Mouse (Mus musculus) heart, adult 9 months (tissue): ENCODE results near the gene Hsp90ab1.

ENCODE experiments used
- DNase-seq, 2 experiments: peaks; one replicate each; pipeline ENCODE4 v3.0.0; 2022; ENCODE audit warnings: low spot score in 2 of 2

Gene Hsp90ab1

DNA sequence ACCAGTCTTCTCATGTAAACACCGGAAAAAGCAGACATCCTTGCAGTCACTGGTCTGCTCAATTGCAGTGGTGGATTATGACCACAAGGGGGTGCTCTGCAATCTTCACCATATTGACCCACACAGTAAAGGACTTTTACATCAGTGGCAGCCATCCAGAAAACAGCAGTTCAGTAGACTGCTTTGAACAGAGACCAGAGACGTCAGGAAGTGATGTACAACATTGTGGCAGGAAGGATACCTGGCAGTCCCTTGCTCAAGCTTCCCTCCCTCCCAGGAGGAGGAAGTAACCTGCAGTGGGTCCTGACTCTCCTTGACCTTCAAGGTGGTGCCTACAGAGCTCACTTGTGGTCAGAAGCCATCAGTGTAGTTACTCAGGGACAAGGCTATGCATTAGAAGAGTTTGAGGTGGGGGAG lies 8.5 kb upstream of the Hsp90ab1 start:
- DNase-seq = peak; percentile 51 to 79

DNA sequence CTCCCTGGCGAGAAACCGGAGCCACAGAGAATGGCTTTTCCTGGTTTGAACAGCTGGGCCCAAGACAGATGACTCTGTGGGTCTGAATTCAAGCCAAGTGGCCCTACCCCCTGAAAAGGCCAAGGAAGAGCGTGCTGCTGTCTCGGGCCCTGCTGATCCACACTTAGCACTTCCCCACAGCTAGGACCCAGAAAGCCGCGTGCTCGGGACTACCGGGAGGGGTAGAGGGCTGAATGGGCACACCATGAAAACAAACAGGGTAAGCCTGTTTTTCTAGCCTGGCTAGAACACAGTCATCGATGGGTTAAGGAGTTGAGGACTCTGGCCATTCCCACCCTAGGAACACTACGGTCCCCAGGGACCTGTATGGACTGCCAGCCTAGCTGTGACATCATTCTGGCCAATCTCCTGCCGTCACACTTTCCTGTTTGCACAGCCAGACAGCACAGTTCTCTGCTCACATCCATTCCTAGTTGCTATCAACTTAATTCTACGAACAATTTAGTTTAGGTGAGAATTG lies 7.9 kb upstream of the Hsp90ab1 start:
- peak in 1 of 2 experiments; percentile 61 for DNase-seq

DNA sequence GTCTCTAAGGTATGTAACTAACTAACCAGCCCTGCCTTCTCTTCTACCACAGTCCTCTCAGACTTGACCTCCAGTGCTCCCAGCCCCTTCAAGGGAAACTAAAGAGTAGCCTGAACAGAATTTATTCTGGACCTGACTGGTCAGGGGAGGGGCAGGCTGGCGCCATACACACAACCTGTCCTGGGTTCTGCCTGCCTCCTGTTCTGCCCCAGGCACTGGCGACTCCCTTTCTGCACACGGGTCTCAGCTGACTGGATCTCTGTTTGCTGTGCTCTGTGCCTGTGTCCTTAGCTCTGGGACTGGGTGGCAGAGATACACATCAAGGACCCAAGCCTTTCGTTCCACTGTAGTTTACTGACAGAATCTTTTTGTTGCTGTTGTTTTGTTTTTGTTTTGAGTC lies 6.5 kb upstream of the Hsp90ab1 start:
- no peak for DNase-seq

DNA sequence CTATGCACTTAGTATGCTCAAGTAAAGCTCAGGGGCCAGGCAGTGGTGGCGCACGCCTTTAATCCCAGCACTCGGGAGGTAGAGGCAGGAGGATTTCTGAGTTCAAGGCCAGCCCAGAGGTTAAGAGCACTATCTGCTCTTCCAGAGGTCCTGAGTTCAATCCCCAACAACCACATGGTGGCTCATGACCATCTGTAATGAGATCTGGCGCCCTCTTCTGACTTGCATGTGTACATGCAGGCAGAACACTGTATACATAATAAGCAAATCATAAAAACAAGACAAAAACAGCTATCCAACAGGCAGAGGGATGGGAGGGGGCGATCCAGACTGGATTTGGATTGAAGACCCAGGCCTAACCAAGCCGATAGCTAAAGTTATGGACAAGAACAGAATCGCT lies 5.8 kb upstream of the Hsp90ab1 start:
- no peak for DNase-seq

DNA sequence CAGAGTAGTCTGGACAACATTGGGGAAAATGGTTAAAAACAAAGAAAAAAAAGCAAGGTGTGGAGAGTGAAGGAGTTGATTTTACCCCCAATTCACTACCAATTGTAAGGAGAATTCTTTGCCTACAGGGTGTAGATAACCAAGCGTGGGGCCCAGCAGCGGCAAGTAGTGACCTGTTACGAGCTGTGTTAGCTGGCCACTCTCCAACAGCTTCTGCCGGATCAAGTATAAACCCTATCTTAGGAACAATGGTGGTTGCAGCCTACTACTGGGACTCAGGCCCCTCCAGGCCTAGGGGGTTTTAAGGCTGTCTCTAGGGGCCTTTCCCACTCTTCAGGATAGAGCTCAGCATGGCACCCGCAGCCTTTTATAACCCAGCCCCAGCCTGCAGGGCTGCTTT lies 5.2 kb upstream of the Hsp90ab1 start:
- no peak for DNase-seq

DNA sequence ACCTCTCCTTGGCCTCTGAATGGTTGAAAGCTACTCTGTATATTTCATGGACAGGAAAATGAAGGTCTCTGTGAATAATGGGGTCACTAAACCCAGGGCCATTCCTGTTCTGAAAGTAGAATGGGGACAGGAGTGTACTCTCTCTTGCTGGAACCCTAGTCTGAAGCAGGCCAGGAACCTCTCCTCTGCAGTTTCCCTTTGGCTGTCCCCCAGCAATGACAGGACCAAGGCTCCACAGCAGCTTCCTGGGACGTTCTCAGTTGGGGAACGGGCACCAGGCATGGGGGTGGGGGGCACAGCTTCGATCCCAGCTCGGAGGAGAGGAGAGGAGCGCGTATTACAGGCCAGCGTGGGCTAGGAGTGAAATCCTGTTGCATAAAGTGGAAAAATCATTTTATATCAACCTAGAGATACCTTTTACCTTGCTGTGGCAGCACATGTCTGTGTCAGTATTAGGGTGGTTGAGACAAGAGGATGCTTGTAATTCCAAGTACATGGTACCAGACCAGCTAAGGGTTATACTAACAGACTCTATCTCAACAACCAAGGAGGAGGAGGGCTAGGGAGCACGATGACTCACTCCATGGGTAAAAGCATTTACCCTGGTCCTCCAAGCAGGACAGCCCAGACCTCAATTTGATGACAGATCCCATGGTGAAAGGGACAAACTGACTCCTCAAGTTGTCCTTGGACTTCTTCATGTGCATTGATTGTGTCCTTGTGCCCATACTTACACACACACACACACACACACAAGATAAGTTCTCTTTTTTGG lies 2.2 kb upstream of the Hsp90ab1 start:
- no peak for DNase-seq

DNA sequence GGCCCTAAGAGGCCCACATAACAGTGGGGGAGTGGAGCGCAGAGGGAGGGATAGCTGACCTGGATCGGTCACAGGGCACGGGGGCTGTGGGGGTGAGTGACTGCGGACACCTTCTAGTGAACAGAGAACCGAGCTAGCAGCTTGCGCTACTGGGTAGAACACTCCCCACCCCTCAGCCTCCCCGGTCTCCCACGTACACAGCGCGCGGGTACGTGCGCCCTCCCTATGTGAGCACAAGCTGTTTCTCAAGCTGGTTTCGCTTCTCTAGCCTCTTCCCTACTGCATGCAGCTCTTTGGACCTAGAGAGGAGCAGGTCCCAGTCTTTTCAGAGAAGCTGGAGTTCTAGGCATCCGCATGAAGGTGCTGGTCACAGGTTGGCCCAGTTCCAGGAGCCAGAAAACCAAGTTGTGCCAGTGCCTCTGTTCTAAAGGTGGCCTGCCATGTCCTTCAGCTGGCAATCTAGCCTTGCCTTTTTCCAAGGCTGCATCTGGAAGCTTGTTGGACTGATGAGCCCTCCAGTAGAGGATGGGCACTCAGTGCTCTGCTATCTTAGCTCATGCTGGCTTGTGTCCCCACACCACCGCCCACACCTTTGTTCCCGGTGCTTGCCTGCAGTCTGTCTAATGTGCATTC lies 1.2 kb upstream of the Hsp90ab1 start:
- peak; percentile 74 to 77 for DNase-seq

DNA sequence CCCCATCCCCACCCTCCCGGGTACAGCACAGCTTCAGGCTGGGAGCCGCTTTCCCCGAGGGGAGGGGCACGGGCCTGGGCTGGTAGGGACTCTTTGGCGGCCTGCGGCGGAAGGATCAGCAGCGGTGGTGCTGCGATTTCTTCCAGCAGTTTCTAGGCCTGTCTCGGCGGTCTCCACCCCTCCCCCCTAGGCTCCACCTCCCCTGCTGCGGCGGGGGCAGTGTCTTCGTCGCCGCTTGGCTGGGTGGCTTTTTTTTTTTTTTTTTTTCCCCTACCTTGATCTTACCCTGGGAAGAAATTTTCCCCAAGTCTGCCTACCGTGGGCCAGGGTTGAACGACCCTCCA lies 681 bp upstream of the Hsp90ab1 start:
- peak; percentile 91 to 96 for DNase-seq

DNA sequence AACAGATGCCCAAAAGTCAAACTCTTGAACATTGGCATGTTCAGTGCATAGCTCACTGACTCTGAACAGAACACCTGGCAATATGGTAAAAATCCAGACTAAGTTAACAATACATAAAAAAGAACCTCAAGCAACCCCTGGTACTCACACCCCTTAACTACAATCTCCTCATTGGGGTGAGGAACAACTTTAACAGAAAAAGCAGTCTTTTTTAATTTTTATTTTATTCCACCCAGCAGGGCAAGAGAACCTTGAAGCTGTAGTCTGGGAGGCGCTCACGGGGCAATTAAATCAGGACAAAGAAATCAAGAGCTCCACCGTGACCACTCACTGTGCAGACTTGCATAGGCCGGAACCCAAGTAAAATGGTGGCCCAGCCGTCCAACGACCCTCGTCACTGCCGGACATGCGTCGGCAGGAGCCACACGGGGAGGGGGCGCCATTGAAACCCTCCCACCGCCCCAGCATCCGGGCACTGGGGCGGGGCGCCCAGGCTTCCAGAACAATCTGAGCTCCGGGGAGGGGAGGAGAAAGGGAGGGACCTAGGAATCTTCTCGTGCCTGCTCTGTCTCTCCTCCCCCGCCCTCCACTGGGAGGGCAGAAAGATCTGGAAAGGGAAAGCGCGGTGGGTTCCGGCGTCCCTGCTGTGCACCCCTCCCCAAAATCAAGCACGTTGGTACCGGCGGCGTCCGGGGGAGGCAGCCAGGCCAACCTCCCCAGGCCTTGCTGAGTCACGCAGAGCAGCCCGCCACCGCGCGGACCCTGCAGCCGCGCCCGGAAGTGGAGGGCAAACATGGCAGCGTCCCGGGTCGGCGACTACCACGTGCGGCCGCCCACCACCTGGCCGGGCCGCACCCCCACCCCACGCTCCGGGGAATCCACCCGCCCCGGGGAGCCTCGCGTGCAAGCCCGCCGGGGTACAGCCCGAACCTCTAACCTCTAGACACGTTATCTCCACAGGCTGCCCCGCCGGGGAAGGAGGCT lies 676 bp downstream of the Hsp90ab1 start:
- peak; percentile 83 to 84 for DNase-seq

DNA sequence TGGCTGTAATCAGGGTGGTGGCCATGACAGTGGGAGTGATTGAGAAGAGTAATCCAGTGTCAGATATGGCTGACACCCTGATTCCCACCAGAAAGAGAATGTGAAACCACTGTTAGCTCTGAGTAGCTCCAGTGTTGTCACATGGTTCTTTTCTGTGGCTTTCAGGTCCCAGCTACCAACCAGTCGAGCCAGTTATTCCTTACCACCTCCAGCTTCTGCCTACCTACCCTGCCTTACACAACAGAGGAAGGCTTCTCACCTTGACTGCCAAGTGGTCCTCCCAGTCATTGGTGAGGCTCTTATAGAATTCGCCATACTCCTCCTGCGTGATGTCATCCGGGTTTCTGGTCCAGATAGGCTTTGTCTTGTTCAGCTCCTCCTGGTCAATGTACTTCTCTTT lies 3.1 kb downstream of the Hsp90ab1 start:
- no peak for DNase-seq

DNA sequence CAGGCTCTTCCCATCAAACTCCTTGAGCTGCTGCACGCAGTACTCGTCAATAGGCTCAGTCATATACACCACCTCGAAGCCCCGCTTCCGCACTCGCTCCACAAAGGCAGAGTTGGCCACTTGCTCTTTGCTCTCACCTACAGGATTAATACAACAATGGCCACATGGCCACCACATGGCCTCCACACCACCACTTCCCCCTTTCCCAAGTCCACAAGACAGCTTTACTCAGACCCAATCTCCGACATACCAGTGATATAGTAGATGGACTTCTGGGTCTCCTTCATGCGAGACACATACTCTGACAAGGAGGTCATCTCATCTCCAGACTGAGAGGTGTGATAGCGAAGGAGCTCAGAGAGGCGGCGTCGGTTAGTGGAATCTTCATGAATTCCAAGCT lies 4.1 kb downstream of the Hsp90ab1 start:
- DNase-seq = no peak

DNA sequence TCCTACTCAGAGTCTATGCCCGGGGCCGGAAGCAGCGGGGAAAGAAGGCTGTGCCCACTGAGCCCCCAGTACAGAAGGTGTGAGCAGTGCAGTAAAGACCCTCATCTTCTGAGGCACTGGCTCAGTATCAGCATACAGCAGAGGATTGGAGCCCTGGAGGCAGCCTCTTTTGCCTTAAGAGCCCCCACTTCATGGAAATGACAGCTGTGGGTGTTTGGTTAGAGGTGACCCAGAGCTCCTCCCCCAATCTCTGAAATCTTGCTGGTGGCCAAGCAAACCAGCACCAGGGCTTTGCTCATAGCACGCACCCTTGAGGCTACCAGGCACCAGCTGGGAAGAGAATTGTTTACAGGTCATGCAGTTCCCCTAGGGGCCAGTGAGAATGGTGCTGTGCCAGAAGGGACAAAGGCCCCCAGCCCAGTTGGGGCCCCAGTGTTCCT lies 5.9 kb downstream of the Hsp90ab1 start:
- DNase-seq = no peak

DNA sequence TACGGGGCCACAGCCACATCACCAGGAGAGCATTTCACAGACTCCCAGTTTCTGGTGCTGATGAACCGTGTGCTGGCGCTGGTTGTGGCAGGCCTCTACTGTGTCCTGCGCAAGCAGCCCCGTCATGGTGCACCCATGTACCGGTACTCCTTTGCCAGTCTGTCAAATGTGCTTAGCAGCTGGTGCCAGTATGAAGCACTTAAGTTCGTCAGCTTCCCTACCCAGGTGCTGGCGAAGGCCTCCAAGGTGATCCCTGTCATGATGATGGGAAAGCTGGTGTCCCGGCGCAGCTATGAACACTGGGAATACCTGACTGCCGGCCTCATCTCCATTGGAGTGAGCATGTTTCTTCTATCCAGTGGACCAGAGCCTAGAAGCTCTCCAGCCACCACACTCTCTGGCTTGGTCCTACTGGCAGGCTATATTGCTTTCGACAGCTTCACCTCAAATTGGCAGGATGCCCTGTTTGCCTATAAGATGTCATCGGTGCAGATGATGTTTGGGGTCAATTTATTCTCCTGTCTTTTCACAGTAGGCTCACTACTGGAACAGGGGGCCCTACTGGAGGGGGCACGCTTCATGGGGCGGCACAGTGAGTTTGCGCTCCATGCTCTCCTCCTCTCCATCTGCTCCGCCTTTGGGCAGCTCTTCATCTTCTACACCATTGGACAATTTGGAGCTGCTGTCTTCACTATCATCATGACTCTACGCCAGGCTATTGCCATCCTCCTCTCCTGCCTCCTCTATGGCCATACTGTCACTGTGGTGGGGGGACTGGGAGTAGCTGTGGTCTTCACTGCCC lies 6.5 kb downstream of the Hsp90ab1 start:
- DNase-seq = no peak

DNA sequence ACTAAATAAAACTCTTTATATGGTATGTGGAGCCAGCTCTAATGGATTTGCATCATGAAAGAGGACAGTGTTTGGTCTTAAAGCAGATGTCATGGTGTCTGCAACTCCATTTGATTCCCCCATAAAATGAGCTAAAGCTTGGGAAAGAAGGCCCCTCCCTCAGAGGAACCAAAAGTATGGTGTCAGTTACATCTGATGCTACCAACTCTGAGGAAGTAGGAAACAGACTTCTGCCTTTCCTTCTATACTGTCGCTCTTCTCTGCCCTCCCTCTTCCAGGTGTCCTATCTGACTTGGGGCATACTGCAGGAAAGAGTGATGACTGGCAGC lies 7.1 kb downstream of the Hsp90ab1 start:
- DNase-seq = no peak

DNA sequence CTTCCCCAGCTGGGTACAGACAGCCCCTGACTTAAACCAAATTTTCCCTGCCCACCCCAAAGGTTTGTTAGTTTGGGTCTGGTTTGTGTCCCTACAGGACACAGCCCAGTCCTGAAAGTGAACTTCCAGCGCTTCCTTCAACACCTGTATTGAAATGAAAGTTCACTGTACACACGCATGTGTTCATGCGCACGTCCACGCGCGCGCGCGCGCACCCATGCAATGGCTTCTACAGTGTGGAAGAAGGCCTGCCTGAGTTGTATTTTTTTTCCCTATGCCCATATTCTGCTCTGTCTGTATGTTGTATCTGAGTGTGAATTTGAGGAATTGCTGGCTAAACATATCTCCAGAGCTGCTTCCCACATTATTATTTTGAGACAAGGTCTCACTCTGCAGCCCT lies 8.0 kb downstream of the Hsp90ab1 start:
- no peak for DNase-seq

DNA sequence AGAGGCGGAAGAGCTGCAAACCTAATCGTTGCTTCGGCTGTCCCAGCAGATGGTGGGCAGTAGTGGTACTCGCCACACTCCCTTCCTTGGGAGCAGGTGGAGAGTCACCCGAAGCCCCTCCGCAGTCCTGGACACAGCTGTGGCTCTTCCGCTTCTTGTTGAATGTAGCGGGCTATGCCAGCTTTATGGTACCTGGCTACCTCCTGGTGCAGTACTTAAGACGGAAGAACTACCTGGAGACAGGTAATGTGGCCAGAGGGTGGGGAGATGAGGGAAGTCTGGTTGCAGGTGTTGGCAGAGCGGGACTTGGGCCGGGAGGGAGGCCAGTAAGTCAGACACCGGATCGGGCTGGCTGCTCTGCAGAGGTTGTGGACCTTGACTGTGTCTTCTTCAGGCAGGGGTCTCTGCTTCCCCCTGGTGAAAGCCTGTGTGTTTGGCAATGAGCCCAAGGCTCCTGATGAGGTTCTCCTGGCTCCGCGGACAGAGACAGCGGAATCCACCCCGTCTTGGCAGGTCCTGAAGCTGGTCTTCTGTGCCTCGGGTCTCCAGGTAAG lies 8.5 kb downstream of the Hsp90ab1 start:
- no peak for DNase-seq

DNA sequence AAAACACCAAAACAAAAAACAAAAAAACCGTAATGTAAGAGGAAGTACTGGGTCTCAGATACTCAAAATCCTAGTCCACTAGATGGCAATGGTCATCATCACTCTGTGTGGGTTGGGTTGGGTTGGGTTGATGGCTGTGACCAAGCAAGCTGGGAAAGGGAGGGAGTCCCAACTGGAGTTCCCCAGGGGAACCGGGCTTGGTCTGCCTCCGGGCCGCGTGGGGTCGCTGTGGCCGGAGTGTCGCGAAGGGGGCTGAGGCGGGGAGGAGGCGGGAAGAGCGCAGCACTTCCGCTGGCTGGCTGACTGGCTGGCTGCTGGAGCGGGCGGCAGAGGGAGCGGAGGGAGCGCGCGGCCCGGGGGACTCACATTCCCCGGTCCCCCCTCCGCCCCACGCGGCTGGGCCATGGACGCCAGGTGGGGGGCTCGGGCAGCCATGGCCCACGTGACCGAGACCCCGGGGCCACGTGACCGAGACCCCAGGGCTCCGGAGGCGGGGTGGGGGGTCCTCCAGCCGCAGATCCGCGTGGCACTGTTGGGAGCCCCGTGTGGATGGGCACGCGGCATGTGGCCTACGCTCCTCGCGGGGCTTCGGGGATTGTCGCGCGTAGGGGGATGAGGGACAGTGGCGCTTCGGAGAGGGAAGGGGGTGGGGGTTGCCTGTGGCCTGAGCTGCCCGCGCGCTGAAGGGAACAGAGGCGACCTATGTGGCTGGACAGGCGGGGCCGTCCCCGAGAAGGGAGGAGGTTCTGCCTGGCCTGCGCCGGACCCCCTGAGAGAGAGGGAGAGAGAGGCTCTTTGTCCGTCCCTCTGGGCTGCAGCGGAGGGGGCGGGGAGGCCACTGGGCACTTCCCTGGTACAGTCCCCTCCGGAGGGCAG lies 9.2 kb downstream of the Hsp90ab1 start, which contains the start of gene Slc35b2:
Gene Slc35b2 (plus strand): TSS at position 220 of the 876 bp plus-strand sequence.
- DNase-seq = peak; percentile 93 to 95

DNA sequence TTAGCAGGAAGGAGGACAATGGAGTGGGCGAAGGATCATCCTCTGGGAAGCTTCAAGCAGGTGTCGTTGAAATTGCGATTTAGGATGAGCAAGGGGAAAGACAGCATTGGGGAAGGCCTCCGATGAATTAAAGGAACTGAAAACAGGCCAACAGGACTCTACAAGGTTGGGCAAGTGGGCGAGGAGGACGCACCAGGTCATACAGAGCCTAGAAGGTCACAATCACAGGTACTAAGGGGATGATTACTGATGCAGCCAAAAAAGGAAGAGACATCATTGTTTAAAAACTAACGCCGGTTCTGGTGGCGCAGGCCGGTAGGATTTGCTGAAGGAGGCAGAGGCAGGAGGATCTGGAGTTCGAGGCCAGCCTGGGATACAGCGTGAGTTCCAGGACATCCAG lies 9.9 kb downstream of the Hsp90ab1 start:
- DNase-seq = no peak

DNA sequence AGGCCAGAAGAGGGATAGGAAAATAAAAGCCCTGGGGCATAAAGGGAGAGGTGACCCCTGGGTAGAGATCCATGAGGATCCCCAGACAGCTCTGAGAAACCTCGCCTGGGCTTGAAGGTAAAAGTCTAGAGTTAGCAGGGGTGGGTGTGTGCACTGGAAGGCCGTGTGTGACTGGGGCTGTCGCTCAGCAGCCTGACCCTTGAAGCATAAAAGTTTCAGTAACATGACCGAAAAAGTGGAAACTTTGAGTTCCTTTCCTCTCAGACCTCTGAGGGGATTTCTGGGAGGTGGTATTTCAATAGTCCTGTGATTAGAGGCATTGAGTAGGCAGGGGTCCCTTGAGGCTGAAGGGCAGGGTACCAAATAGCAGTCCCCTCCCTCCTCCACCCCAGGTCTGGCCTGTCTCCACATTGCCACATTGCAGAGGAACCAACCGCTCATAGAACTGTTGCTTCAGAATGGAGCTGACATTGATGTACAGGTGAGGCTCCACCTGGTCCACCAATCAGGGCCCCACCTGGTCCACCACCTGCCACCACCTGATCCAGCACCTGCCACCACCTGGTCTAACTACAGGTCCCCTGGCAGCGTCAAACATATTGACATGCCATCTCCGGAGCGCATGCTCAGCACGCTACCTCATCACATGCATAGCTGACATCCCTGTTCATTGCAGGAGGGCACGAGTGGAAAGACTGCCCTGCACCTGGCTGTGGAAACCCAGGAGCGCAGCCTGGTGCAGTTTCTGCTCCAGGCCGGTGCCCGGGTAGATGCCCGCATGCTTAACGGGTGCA lies 13.1 kb downstream of the Hsp90ab1 start:
- no peak for DNase-seq
